Mouse (Mus musculus) thymus, adult 2 months (tissue): ENCODE data around the gene Ppm1h.

Experiments
- CTCF ChIP-seq: fragments of 200-500 bp; IDR thresholded peaks from 2 replicates; pipeline ENCODE4 v1.5.1; 2012; ENCODE audit warnings: mild to moderate bottlenecking, control low read depth, low read length, moderate library complexity, borderline replicate concordance; ENCODE audit not compliant: control insufficient read depth, poor library complexity, insufficient read depth; ENCODE audit errors: extremely low read depth
- POLR2A ChIP-seq: fragments of 200-500 bp; IDR thresholded peaks from 2 replicates; pipeline ENCODE4 v1.6.1; 2012; ENCODE audit warnings: mild to moderate bottlenecking, low read length, control low read depth, moderate library complexity; ENCODE audit not compliant: control insufficient read depth, poor library complexity, insufficient read depth; ENCODE audit errors: extremely low read depth

DNA sequence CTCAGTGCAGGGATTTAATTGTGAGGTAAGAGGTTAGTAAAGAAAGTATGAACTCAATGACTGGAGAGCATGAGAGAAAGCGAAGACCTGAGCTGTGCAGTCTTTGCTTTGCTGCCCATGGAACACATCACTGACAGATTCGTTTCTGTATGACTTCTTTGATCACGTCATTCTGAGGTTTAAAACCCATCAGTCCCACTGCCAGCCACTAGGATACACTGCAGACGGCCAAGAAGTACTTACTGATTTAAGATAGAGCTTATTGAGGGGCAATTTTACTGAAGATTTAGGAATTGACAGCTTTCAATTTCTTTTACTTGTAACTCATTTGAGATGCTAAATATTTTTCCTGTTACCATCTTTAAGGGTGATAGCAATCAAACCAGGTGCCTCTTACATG, 49.6 kb upstream of the Ppm1h start:
- TF ChIP-seq POLR2A = no peak
- no peak for TF ChIP-seq CTCF
